Mouse (Mus musculus): Measurements from ENCODE around the gene Hgd.

The Hgd gene

GRCm38 (mm10) chr16:37579994-37580393, at the start of gene Hgd:
Gene Hgd (plus strand): TSS chr16:37580153.
- DNase-seq = peak; percentile 30

DNA sequence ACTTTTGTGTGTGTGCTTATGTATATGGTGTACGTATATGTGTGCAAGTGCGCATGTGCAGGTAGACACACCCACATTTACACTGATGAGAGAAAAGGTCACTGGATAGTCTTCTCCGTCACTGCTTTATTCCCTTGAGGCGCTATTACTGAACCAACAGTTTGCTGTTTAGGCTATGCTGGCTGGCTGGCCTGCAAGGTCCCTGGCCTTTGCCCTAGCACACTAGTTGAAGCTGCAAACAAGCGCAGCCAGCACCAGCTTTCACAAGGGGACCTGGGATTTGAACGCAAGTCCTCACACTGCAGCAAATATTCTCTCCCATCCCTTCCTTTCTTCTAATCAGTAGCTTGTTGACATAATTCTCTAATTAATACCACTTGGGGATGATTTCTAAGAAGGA, 49.8 kb upstream of the Hgd start:
- no peak for DNase-seq

- DNase-seq = no peak
Observed at GRCm38 (mm10) chr16:37532046-37532445, 47.9 kb upstream of the Hgd start.

- DNase-seq = no peak
Observed at GRCm38 (mm10) chr16:37533369-37534068, 46.4 kb upstream of the Hgd start.

GRCm38 (mm10) chr16:37539240-37539610, 40.7 kb upstream of the Hgd start:
- no peak for DNase-seq

GRCm38 (mm10) chr16:37539611-37540580, 40.1 kb upstream of the Hgd start, which contains the start of the genes Gtf2e1 and Rabl3:
Gene Gtf2e1 (minus strand): TSS chr16:37539789.
Gene Rabl3 (plus strand): TSS chr16:37539885.
- DNase-seq = peak; percentile 100

- peak; percentile 88 for DNase-seq
Observed at GRCm38 (mm10) chr16:37540776-37541175, 39.2 kb upstream of the Hgd start.

DNA sequence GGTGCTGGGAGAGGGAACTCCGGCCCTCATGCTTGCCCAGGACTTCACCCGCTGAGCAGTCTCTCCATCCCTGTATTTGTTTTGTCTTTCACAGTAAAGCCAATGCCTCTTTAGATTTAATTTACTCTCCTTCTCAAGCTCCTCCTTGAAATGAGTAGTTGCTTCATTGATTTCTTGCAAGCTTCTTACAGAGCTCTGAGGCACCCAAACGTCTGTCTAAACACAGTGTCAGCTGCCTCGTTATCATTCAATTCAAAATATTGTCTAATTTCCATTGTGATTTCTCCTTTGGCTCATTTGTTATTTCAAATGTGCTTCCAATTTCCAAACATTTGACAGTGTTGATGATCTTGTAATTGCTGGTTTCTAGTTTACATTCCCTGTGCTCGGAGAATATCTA, 33.6 kb upstream of the Hgd start:
- peak; percentile 15 for DNase-seq

DNA sequence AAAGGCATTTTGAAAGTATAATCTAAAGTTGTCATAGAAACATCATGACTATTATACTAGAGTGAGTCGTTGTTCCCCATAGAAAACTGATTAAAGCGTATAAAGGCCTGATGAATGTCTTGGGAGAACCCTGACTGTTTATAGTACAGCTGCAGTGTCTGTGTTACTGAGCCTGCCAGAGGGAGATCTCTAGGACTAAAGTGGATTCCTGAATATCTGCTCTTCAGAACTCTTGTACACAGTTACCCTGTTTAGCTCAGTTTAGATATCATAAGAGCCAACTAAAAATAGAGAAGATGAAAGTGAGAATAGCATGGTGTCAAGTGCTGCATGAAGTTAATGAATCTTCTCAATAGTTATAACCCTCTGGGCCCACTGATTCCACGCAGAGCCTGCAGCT, 29.7 kb upstream of the Hgd start:
- DNase-seq = peak; percentile 81

DNA sequence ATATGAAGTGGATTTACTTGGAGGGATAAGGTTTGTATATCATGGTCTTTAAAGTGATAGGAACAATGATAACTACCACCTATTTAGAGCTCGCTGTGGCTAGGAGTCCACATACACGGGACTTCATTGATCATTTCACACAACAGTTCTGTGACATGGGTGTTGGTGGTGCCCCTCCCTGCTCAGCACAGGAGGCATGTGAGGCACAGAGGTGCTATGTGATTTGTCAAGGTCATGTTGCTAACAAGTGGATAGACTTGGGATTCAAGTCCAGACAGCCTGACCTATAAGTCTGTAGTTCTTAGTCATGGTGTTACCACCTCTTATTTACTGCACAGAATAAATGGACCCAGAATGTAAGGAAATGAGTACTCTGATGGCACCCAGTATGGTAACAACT, 29.0 kb upstream of the Hgd start:
- peak; percentile 90 for DNase-seq

DNA sequence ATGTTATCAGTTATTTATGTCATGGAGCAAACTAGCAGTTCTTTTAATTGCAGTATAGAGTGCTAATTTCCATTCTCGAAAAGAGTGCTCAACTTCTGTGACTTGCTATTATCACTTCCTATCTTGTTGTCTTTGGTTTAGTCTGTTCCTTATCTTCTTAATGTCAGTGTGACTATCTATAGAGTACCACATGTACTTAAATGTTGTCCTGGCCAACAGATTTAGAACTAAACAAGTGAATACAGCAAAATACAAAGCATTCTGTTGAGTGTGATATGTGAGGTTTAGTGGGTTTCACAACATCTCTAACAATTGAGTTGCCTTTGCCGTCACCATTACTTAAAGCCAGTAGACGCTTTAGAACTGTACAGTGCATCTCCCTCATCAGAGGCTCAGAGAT, 27.1 kb upstream of the Hgd start:
- DNase-seq = no peak

GRCm38 (mm10) chr16:37562414-37562813, 17.5 kb upstream of the Hgd start:
- DNase-seq = peak; percentile 64

DNA sequence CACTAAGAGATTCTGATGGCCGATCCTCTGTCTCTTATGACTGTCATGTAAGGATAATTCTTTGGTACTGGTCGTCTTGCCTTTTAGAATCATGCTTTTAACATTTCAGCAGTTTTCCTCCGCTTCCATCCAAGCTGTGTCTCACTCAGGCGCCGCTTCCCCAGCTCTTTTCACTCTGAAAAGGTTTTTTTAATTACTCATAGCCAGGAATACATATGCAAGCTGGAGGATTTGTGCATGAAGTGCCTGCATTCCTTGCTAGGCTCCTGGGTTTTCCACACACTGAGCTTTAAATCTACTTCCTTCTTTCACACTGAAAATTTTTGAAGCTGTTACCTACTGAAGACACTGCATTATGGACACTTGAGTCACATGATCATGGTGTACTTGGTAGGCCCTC, 17.0 kb upstream of the Hgd start:
- DNase-seq = peak; percentile 13

GRCm38 (mm10) chr16:37565117-37565516, 14.8 kb upstream of the Hgd start:
- DNase-seq = peak; percentile 24

DNA sequence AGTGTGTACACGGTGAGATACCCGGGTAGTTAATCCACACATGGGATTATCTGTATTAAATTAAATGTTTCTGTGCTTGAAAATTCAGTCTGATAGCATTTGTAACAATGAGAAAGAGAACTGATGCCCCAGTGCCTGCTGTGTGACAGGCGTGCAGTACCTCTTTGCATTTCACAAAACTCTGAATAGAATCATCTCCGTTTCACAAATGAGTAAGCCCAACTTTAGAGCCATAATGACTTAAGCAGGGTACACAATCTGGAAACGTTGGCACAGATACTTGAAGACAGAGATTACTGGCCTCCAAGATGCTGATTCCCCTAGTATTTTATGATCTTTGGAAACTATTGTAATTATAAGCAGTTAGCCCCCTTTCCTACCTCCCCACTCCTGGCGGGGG, 13.8 kb upstream of the Hgd start:
- peak; percentile 33 for DNase-seq

- DNase-seq = peak; percentile 18
Observed at GRCm38 (mm10) chr16:37567113-37568050, 12.6 kb upstream of the Hgd start.

- DNase-seq = no peak
Observed at GRCm38 (mm10) chr16:37571554-37571953, 8.4 kb upstream of the Hgd start.

DNA sequence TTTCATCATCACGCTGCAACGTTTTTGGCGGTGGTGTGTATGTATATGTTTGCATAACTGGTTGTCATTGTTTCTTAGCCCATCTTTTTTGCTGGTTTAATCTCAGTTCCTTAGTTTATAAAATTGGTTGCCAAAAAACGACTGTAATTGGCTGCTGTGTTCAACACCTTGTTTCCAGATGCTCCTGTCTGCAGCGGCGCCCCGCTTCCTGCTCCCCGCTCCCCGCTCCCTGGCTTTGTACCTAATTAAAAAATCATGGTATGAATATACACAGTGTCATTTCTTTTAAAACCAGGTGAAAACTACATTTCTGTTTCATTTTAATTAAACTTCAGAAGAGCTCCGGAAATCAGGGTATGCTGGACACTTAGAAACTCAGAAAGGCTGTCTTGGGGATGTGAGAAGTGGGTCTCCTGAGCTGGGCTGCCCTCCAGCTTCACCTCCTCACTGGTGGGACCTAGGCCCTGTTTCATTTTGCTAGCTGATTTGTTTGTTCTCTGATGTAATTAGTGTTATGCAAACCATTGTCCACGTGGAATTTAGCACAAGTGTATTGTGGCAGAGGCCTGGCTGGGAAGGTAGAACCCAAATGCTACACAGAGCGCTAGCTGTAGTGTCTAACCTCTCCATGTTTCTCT, 7.7 kb upstream of the Hgd start:
- DNase-seq = peak; percentile 78

DNA sequence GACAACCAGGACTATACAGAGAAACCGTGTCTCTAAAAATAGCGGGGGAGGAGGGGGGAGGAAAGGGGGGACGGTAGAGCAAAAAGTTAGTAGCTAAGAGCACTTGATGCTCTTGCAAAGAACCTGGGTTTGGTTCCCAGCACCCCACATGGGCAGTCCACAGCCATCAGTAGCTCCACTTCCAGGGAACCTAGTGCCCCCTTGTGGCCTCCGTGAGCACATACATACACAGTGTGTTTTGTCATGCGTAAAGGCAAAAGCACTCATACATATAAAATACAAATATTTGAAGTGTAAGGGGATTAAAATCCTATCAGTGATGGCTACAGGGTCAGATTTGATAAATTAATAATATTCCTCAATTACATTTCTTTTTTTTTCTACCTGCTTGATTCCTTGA, 6.9 kb upstream of the Hgd start:
- peak; percentile 44 for DNase-seq

DNA sequence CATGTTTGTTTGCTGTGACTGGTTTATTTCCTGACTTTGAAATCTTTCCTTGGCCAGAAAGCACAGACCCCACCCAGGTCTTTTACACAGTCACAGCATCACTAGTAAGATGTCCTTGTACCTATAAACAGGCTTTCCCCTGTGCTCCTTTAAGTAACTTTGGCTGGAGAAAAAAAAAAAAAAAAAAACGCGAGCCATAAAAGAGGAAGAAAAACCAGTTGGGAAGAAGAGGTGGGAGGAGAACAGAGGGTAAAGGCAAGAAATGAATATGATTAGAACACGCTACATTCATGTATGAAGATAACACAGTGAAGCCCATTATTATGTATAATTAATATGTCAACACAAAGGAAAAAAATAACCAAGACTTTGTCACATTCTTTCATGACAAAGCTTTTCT, 4.6 kb upstream of the Hgd start:
- no peak for DNase-seq

DNA sequence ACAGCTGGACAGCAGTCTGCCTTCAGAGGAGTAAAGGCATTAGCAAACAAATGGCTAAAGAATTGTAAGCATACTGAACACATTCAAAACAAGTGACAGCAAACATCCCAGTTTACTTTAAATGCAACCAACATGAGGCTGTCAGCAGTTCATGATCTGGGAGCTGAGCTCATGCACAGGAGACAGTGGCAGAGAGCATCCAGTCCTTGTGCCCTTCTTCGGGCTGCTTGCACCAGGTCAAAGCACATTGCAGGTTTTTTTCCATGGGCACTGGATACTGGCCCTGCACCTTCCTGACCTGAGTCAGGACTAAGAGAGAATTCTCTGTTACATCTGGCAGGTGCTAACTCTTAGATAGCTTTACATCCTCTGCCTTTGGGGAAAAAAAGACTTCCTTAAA, 362 bp upstream of the Hgd start:
- DNase-seq = peak; percentile 68

DNA sequence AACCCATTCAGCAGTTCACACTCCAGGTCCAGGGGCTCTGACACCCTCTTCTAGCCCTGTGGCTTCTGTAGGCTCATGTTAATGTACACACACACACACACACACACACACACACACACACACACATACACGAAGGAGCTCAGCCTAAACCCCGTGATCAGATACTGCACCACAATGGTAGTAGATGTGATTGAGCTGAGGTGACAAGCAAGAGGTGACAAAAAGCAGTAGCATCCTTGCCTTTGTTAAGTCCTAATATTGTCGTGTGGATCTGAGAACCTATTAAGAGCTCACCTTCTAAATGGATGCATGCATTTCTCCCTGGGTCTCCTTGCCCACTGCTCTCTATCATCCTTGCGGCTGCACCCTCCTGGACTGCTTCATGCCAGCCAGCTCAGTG, 698 bp downstream of the Hgd start:
- DNase-seq = no peak

All from heart, adult 11 months (tissue).